Mouse (Mus musculus): Measurements from ENCODE around the gene Dst.

The Dst gene

DNA sequence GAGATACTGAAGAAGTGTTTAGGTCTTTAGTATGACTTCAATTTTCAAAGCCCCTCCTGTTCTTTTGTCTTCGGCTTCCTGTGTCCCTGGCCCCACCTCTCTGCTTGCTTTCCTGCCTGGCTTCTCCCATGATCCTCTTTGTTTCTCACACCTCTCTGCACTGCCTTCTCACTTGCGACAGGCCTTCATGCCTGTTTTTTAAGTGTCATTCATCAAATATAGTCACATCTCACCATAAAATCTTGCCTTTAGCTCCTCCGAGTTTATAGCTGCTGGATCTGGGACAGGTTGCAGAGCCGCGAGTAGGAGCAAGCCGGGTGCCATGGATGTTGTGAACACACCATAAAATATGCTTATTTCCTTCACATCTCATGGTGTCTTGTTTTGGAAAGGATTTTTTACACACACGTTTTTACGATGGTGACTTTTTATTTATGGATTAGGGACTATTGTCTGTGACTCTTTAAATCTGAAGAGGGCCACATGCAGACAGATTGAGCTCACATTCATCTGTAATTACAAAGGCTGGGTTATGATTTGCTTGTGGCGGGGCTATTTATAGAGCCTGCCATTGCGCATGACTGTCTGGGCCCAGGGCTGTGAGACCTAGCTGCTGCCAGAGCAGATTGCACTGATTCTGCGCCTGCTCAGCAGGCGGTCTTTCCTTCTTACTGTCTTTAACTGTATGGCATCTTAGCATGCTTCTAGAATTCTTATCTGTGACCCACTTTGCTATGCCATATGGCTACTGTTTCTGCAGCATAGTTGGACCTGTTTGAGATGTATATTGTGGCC, 38.8 kb downstream of the Dst start:
- Histone ChIP-seq H3K4me3 (replicated peaks; ENCODE audit: low read length) (no peak overlapping the region), H3K9me3 (ENCODE audit: low read length) (no peaks in the 10 kb centered on the region), H3K27me3 (ENCODE audit: insufficient read depth, low read length) (no peaks in the 10 kb centered on the region), H3K36me3 (ENCODE audit: insufficient read depth, low read length) (no peaks in the 10 kb centered on the region; the same call in 1 of the 2 replicates), H3K4me1 (replicated peaks; ENCODE audit: low read depth, low read length) (peaks cover 62% of the 10 kb centered on the region)
- TF ChIP-seq NANOG (IDR thresholded peaks at IDR 0.05; ENCODE audit: borderline replicate concordance, low read length) (no peak), POU5F1 (IDR thresholded peaks at IDR 0.05; ENCODE audit: borderline replicate concordance, low read length) (no peak), CTCF (conservative IDR thresholded peaks at IDR 0.05; ENCODE audit: low read length) (no peak)

DNA sequence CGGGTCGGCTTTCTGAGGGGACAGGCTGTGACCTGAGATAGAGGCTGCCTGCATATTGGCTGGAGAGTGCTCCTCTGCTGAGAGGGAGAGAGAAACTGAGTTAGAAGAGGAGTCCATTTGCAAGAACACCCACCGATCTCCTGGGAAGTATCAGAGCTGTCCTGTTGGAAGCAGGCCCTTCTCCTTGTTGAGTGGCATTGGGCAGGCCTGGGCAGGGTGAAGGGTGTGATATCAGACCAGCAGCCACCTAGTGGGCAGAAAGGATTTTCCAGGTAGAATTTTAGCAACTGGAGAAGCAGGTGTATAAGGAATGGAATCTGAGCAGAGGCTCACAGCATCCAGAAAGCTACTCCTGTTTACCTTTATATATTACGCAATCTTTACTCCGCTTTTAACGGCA, 39.8 kb downstream of the Dst start:
- Histone ChIP-seq H3K9me3 (ENCODE audit: low read length) (no peaks in the 10 kb centered on the region), H3K4me1 (replicated peaks; ENCODE audit: low read depth, low read length) (peaks cover 54% of the 10 kb centered on the region), H3K27me3 (ENCODE audit: insufficient read depth, low read length) (no peaks in the 10 kb centered on the region), H3K36me3 (ENCODE audit: insufficient read depth, low read length) (no peaks in the 10 kb centered on the region; the same call in 1 of the 2 replicates), H3K4me3 (replicated peaks; ENCODE audit: low read length) (no peak overlapping the region)
- TF ChIP-seq CTCF (conservative IDR thresholded peaks at IDR 0.05; ENCODE audit: low read length), result peak; percentile 10; the same call in 1 of the 2 replicates
- TF ChIP-seq POU5F1 (IDR thresholded peaks at IDR 0.05; ENCODE audit: borderline replicate concordance, low read length), result no peak

DNA sequence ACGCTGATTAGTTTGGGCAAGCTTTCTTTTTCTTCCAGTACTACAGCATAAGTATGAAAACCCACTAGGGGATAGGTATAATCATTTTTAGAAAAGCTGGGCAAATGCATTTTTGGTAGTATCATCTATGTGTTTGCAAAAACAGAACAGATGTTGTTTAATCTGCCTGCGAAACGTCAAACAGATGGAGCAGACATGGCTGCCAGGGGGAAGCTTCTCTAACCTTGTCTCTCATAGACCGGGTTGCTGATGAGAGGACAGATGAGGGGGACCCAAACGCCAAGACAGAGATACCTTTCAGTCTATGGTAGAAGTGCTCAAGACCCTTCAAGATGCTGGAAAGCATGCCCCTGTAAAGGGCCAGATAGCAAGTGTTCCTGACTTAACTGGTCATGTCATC, 40.5 kb downstream of the Dst start:
- TF ChIP-seq CTCF (conservative IDR thresholded peaks at IDR 0.05; ENCODE audit: low read length), result no peak
- no peak for TF ChIP-seq POU5F1 (IDR thresholded peaks at IDR 0.05; ENCODE audit: borderline replicate concordance, low read length)
- no peak for TF ChIP-seq NANOG (IDR thresholded peaks at IDR 0.05; ENCODE audit: borderline replicate concordance, low read length)
- Histone ChIP-seq H3K27me3 (ENCODE audit: insufficient read depth, low read length) (no peaks in the 10 kb centered on the region), H3K9me3 (ENCODE audit: low read length) (no peaks in the 10 kb centered on the region), H3K4me1 (replicated peaks; ENCODE audit: low read depth, low read length) (peaks cover 50% of the 10 kb centered on the region), H3K4me3 (replicated peaks; ENCODE audit: low read length) (no peak overlapping the region), H3K36me3 (ENCODE audit: insufficient read depth, low read length) (no peaks in the 10 kb centered on the region; the same call in 1 of the 2 replicates)

DNA sequence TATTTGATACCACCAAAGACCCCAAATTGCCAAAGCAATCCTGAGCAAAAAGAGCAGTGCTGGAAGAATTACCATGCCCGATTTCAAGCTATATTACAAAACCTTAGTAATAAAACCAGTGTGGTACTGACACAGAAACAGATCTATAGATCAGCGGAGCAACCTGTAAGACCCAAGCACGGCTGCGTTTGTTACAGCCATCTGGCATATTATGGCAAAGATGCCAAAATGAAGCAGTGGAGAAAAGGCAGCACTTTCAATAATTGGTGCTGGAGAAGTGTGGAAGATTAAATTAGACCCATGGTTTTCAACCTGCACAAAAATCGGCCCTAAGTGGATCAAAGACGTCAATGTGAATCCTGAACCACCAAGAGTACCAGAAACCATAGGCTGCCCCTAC, 47.6 kb downstream of the Dst start:
- H3K27me3 ChIP-seq (ENCODE audit: insufficient read depth, low read length), result no peaks in the 10 kb centered on the region
- TF ChIP-seq NANOG (IDR thresholded peaks at IDR 0.05; ENCODE audit: borderline replicate concordance, low read length) (no peak), CTCF (conservative IDR thresholded peaks at IDR 0.05; ENCODE audit: low read length) (no peak), POU5F1 (IDR thresholded peaks at IDR 0.05; ENCODE audit: borderline replicate concordance, low read length) (no peak)
- no peaks in the 10 kb centered on the region for H3K36me3 ChIP-seq (ENCODE audit: insufficient read depth, low read length)

DNA sequence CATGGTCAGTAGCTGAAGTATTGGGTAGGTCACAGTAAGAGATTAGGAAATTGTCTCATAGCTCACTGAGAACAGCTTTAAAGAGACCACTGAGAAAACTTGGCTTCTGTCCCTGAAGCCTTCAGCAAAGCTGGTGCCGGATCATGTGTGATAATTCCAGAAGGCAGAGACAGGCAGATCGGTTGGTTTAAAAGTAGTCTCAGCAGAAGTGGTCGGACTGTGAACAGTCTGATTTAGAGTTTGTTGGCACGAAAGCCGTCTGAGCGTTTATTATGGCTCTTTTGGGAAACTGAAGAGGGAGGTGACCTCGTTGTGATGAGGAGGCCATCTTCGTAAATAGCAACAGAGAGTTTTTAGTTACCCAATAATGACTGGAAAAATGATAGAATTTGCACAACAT, 52.4 kb downstream of the Dst start:
- Histone ChIP-seq H3K4me3 (replicated peaks; ENCODE audit: low read length) (no peak overlapping the region), H3K27me3 (ENCODE audit: insufficient read depth, low read length) (no peaks in the 10 kb centered on the region), H3K36me3 (ENCODE audit: insufficient read depth, low read length) (no peaks in the 10 kb centered on the region), H3K9me3 (ENCODE audit: low read length) (no peaks in the 10 kb centered on the region), H3K4me1 (replicated peaks; ENCODE audit: low read depth, low read length) (peaks cover 30% of the 10 kb centered on the region)
- TF ChIP-seq POU5F1 (IDR thresholded peaks at IDR 0.05; ENCODE audit: borderline replicate concordance, low read length) (no peak), CTCF (conservative IDR thresholded peaks at IDR 0.05; ENCODE audit: low read length) (no peak), NANOG (IDR thresholded peaks at IDR 0.05; ENCODE audit: borderline replicate concordance, low read length) (no peak)

More for the DNA sequence above, 47.6 kb downstream of the Dst start:
- Histone ChIP-seq H3K9me3 (ENCODE audit: low read length) (no peaks in the 10 kb centered on the region), H3K4me1 (replicated peaks; ENCODE audit: low read depth, low read length) (no peaks in the 10 kb centered on the region), H3K4me3 (replicated peaks; ENCODE audit: low read length) (no peak overlapping the region)

DNA sequence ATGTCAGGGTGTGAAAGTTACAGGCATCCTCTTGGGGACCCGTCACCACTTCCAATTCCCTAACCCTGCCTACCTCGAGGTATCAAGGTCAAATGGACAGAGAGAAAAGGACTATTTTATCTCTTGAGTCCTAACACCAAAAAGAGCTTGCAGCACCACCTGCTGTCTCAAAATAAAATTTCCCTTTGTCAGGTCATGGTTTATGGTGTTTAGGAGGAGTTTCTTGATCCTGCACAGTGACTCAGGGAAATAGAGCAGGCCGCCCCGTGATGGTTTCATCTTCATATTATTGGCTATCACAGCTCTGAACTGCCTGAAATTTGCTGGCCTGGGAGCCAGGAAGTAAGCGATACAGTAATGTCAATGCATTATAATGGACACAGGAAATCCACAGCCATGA, 56.6 kb downstream of the Dst start:
- H3K9me3 ChIP-seq (ENCODE audit: low read length), result no peaks in the 10 kb centered on the region
- no peak overlapping the region for H3K4me3 ChIP-seq (replicated peaks; ENCODE audit: low read length)
- H3K27me3 ChIP-seq (ENCODE audit: insufficient read depth, low read length), result no peaks in the 10 kb centered on the region
- H3K36me3 ChIP-seq (ENCODE audit: insufficient read depth, low read length), result peaks cover 3% of the 10 kb centered on the region; the same call in 1 of the 2 replicates
- H3K4me1 ChIP-seq (replicated peaks; ENCODE audit: low read depth, low read length), result peaks cover 48% of the 10 kb centered on the region
- peak; percentile 42 for TF ChIP-seq CTCF (conservative IDR thresholded peaks at IDR 0.05; ENCODE audit: low read length)
- no peak for TF ChIP-seq POU5F1 (IDR thresholded peaks at IDR 0.05; ENCODE audit: borderline replicate concordance, low read length)

DNA sequence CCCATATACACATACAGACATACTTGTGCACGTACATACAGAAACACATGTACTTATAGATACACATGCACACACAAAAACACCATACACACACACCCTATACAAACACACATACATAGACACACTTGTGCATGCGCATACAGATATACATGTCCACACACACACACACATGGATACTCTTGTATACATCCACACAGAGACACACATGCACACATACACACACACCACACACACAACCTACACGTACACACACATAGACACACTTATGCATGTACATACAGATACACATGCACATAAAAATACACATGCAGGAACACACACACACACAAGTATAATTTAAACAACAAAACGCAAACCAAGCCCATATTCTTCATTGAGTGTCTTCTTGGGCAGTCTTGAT, 57.8 kb downstream of the Dst start:
- no peak for TF ChIP-seq CTCF (conservative IDR thresholded peaks at IDR 0.05; ENCODE audit: low read length)
- TF ChIP-seq POU5F1 (IDR thresholded peaks at IDR 0.05; ENCODE audit: borderline replicate concordance, low read length), result no peak
- TF ChIP-seq NANOG (IDR thresholded peaks at IDR 0.05; ENCODE audit: borderline replicate concordance, low read length), result no peak
- no peaks in the 10 kb centered on the region for H3K27me3 ChIP-seq (ENCODE audit: insufficient read depth, low read length)
- H3K4me3 ChIP-seq (replicated peaks; ENCODE audit: low read length), result no peak overlapping the region
- peaks cover 48% of the 10 kb centered on the region for H3K4me1 ChIP-seq (replicated peaks; ENCODE audit: low read depth, low read length)
- H3K9me3 ChIP-seq (ENCODE audit: low read length), result no peaks in the 10 kb centered on the region
- peaks cover 10% of the 10 kb centered on the region; the same call in 1 of the 2 replicates for H3K36me3 ChIP-seq (ENCODE audit: insufficient read depth, low read length)

DNA sequence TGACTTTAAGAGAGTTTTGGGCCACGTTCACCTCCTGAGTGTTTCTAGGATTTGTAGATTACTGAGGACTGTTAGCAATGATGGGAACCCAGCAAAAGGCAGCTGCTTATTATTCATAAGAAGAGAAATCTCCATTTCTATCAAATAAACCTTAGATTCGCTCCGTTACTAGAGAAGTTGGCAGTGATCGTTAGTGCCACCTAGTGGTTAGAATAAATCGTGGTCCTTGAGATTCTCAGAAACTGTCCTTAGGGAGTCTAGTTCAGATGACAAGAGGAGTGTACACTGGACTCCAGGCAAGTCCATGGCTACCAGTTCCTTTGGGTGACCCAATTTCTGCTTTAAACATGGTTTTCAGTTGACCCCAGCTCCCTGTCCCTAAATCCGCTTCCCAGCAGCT, 58.3 kb downstream of the Dst start:
- peaks cover 10% of the 10 kb centered on the region; the same call in 1 of the 2 replicates for H3K36me3 ChIP-seq (ENCODE audit: insufficient read depth, low read length)
- peak overlapping the region; percentile 43 for H3K4me3 ChIP-seq (replicated peaks; ENCODE audit: low read length)
- peaks cover 48% of the 10 kb centered on the region for H3K4me1 ChIP-seq (replicated peaks; ENCODE audit: low read depth, low read length)
- H3K27me3 ChIP-seq (ENCODE audit: insufficient read depth, low read length), result no peaks in the 10 kb centered on the region
- no peaks in the 10 kb centered on the region for H3K9me3 ChIP-seq (ENCODE audit: low read length)
- no peak for TF ChIP-seq POU5F1 (IDR thresholded peaks at IDR 0.05; ENCODE audit: borderline replicate concordance, low read length)
- TF ChIP-seq CTCF (conservative IDR thresholded peaks at IDR 0.05; ENCODE audit: low read length), result peak; percentile 81

DNA sequence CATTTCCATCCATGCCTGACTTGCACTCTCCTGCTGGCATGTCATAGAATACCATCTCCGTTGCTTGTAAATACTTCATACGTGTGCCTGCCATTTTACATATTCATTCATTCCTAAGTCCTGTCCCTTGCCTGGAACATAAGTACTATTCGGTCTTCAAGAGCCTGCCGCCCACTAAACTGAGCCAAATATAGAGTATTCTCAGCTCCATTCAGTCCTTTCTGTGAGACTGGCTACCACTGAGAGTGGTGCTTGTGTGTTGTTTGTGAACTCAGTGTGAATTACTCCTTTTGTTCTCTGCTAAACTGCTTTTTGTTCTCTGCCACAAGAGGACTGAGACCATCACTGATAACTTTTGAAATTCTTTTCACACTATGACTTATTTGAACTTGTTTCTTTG, 59.2 kb downstream of the Dst start:
- no peaks in the 10 kb centered on the region for H3K9me3 ChIP-seq (ENCODE audit: low read length)
- no peak overlapping the region for H3K4me3 ChIP-seq (replicated peaks; ENCODE audit: low read length)
- peaks cover 10% of the 10 kb centered on the region; the same call in 1 of the 2 replicates for H3K36me3 ChIP-seq (ENCODE audit: insufficient read depth, low read length)
- no peaks in the 10 kb centered on the region for H3K27me3 ChIP-seq (ENCODE audit: insufficient read depth, low read length)
- TF ChIP-seq NANOG (IDR thresholded peaks at IDR 0.05; ENCODE audit: borderline replicate concordance, low read length) (no peak), CTCF (conservative IDR thresholded peaks at IDR 0.05; ENCODE audit: low read length) (no peak), POU5F1 (IDR thresholded peaks at IDR 0.05; ENCODE audit: borderline replicate concordance, low read length) (no peak)
- H3K4me1 ChIP-seq (replicated peaks; ENCODE audit: low read depth, low read length), result peaks cover 48% of the 10 kb centered on the region

Measured in E14TG2a.4 (cell line).